Mouse (Mus musculus) layer of hippocampus, postnatal 10 days (tissue): ENCODE measurements around the gene Rbm33. TPM values are rescaled to one million over a fixed set of nuclear protein-coding genes. Genes with fewer than 3 reads are reported as not detected.

ENCODE experiments used
- DNase-seq, 2 experiments: peaks; one replicate each; pipeline ENCODE4 v3.0.0; 2021; ENCODE audit warnings: low spot score in 2 of 2
- total RNA-seq, 2 experiments: library from RNA; stranded (reverse); gene quantifications; 2 replicates each; pipeline ENCODE4 v1.2.3; 2021

The Rbm33 gene
- total RNA-seq, 2 experiments from 2014 or later = 53.5 to 69.9 TPM

- DNase-seq = no peak
Measured at GRCm38 (mm10) chr5:28323822-28324221, 6.9 kb downstream of the Rbm33 start.

DNA sequence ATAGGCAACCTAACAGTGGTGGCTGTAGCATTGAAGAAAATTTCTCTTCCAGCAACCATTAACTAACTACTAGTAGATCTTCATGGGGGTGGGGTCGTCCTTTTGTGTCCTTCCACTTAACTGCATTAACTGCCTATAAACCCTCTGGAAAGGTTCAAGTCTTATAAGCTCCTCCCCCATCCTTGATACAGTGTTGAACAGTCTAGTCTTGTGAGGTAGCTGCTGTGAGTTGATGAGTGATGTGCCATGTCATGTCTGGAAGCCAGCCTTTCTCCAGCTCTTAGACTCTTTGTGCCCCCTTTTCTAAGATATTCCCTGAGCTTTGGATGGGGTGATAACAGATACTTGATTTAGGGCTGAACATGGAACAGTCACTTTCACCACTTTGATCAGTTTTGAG is 7.5 kb downstream of the Rbm33 start:
- no peak for DNase-seq

DNA sequence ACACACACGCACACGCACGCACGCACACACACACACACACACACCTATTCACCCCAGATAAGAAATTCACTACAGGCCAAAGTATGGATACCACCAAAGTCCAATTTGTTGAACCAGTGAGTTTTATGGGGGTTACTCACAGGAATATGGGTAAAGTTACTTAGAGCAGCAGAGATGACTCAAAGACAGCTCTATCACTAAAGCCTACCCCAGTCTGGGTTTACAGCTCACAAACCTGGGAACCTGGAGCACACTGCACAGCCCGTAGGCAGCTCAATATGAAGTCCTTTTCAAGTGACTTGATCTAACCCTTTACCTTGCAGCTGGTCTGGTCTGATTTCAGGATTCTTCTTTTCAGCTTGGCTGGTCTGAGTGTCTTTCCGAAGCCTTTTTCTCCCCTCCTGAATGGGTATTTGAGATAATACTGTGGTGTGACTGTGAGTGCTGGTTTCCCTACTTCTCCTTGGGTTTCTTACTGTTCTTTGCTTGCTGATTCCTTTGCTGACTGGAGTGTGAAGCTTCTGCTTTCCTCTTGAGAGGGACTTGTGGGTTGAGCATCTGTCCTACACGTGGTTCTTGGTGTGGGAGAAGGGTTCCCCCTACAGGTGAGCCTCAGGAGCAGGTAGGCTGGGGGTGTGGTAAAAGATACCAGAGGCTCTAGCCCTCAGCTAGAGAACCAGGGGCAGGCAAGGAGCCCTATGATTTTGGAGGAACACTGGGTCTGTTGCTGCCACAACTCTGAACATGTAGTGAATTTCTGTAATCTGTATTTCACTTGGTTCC is 12.3 kb downstream of the Rbm33 start:
- DNase-seq = no peak

- DNase-seq = no peak
Measured at GRCm38 (mm10) chr5:28333731-28334130, 16.8 kb downstream of the Rbm33 start.

GRCm38 (mm10) chr5:28351857-28352513 is 35.1 kb downstream of the Rbm33 start:
- no peak for DNase-seq

DNA sequence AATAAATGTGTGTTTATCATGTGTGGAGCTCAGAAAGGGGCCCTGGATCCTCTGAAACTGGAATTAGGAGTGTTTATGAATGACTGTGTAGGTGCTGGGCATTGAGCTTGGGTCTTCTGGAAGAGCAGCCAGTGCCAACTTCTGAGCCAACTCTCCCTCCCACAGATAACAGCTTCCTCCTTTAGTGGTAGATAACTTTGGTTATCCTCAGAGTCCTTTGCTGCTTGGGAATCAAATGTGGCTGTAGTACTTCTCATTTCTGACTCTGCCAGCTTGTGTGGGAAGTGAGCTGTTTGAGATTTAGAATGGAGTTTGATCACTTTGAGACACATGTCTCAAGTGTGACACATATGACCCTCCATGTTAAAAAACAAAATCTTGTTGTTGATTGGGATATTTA is 38.7 kb downstream of the Rbm33 start:
- no peak for DNase-seq

DNA sequence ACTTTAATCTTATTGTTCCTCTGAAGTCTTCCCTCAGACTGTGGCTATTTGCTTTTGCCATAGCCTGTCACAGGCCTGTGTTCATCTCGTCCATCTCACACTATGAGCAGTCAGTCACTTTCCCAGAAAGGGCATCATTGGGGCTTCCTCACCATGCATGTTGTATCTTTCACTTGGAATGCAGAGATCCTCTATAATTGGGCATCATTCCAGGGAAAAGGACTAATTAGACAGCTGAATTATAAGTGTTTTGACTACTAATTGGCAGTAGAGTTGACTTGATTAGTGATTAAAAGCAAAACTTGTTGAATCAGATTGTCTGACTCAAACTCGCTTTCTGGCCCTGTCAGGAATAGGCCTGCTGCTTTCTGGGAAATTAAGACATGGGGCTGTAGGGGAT is 43.8 kb downstream of the Rbm33 start:
- no peak for DNase-seq

GRCm38 (mm10) chr5:28368056-28368455 is 51.1 kb downstream of the Rbm33 start:
- DNase-seq = no peak

- no peak for DNase-seq
Measured at GRCm38 (mm10) chr5:28370836-28371235, 53.9 kb downstream of the Rbm33 start.

- DNase-seq = no peak
Measured at GRCm38 (mm10) chr5:28372172-28372664, 55.3 kb downstream of the Rbm33 start.

- no peak for DNase-seq
Measured at GRCm38 (mm10) chr5:28373498-28374427, 56.8 kb downstream of the Rbm33 start.

GRCm38 (mm10) chr5:28377299-28377698 is 60.4 kb downstream of the Rbm33 start:
- no peak for DNase-seq

- no peak for DNase-seq
Measured at GRCm38 (mm10) chr5:28382289-28382688, 65.4 kb downstream of the Rbm33 start.

DNA sequence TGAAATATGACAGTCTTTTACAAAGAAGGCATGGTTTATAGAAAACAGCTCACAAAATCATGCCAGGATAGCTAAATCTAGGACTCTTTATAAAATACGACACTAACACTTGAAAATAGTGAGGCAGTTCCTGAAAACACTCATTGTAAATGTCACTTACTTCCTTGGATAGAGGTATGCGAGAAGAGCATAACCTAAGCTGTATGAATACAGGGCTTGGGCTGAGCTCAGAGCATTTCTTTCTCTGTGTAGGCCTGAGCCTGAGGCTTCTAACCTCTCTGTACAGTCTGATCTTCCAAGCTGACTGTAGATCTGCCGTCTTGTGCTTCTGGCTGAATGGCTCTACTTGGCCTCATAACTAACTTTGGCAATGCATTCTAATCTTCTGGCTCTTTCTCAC is 69.9 kb downstream of the Rbm33 start:
- no peak for DNase-seq

- no peak for DNase-seq
Measured at GRCm38 (mm10) chr5:28387531-28388179, 70.7 kb downstream of the Rbm33 start.

- peak; percentile 60 to 71 for DNase-seq
Measured at GRCm38 (mm10) chr5:28388184-28388583, 71.3 kb downstream of the Rbm33 start.

- DNase-seq = no peak
Measured at GRCm38 (mm10) chr5:28390189-28390588, 73.3 kb downstream of the Rbm33 start.

DNA sequence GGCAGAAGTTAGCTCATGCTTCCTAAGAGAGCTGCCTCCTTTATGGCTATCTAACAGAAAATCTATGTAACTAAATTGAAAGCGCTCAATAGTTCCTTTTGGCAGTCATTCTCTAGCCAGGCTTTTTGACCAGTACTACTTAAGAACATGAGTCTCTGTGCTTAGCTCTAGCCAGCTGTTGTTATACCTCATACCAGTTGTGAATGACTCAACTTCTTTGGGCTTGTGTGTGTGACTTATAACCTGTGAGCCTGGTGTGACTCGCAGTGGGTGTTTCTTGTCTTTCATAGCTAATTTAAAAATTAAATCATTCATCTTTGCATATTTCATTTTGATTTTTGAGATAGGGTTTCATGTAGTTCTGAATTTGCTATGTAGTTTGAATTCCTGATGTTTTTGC is 80.4 kb downstream of the Rbm33 start:
- no peak for DNase-seq

- DNase-seq = no peak
Measured at GRCm38 (mm10) chr5:28398736-28399135, 81.8 kb downstream of the Rbm33 start.

DNA sequence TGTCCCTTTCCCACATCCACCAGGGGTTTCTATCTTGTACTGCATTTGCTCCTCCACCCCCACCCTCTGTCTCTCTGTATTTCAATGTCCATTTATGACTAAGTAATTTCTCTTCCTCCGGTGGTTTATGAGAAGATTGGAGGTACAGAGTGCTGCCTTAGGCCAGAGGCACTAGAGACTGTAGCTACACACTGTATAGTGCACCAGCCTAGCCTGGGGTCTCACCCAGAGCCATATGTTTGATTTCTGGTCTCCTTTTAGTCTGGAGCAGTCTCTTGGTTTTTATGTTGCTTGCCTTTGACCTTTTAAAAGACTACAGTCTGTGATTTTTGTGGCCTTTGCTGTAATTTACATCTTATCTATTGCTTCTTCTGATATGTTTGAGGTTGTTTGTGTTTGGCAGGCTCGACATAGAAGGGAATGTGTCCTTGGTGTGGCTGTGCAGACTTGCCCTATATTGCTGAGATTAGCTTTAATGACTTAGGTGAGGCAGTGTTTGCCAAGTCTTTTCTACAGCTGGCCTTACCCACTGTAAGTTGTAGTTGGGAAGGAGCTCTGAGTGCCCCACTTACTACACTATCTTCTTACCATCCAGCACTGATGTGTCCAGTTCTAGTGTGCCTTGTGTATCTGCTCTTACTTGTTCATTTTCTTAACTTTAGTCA is 82.7 kb downstream of the Rbm33 start:
- DNase-seq = no peak
